ENCODE assay signal across 25 mouse cellular contexts in genomic region chr12:17494809-17495208, GRCm38 (mm10). TPM values are rescaled to one million over a fixed set of nuclear protein-coding genes. Genes with fewer than 3 reads are reported as not detected.
DNase-seq lines count a peak whose midpoint lies in the region; ATAC-seq and TF ChIP-seq lines count a peak whose summit lies in the region.
"Had no signal": no experiment of that assay in that cellular context is flagged by ENCODE, and none has a peak within 500 bp of the region (broad histone marks: within the 10 kb centered on the region; RNA-seq: fewer than 3 reads in every experiment).

No protein-coding gene starts in this region.

- H3K27me3 ChIP-seq in kidney, embryonic 15.5 days: no peaks in the 10 kb centered on the region
- H3K27me3 ChIP-seq in kidney, embryonic 16.5 days (ENCODE audit: insufficient read depth, low read length): no peaks in the 10 kb centered on the region
- H3K27me3 ChIP-seq in MEL (ENCODE audit: control insufficient read depth in 1 of 2, insufficient read depth in 2 of 2, low read length in 2 of 2): no peaks in the 10 kb centered on the region
- no peaks in the 10 kb centered on the region for H3K27me3 ChIP-seq in forebrain, embryonic 14.5 days (replicated peaks; ENCODE audit: control insufficient read depth, insufficient read depth, low read length)
- H3K27me3 ChIP-seq in hindbrain, embryonic 13.5 days: no peaks in the 10 kb centered on the region
- H3K27me3 ChIP-seq: embryonic facial prominence, embryonic 12.5 days; embryonic facial prominence, embryonic 15.5 days; forebrain, embryonic 15.5 days; hindbrain, embryonic 15.5 days; intestine, embryonic 15.5 days had no signal

- no peak overlapping the region for H3K4me3 ChIP-seq in kidney, embryonic 15.5 days (replicated peaks)
- H3K4me3 ChIP-seq in kidney, embryonic 16.5 days (ENCODE audit: low read length): no peak overlapping the region
- H3K4me3 ChIP-seq in MEL (ENCODE audit: control insufficient read depth in 1 of 2, insufficient read depth in 1 of 2, low read depth in 2 of 2, low read length in 2 of 2): no peak overlapping the region
- H3K4me3 ChIP-seq in forebrain, embryonic 14.5 days (ENCODE audit: low read depth, low read length): no peak overlapping the region
- H3K4me3 ChIP-seq in hindbrain, embryonic 13.5 days: no peak overlapping the region
- H3K4me3 ChIP-seq: embryonic facial prominence, embryonic 12.5 days; embryonic facial prominence, embryonic 15.5 days; forebrain, embryonic 15.5 days; hindbrain, embryonic 15.5 days; intestine, embryonic 15.5 days had no signal

- no peak for TF ChIP-seq RAD21 in MEL (IDR thresholded peaks at IDR 0.05; ENCODE audit: low read depth, low read length)

- no peak for ATAC-seq in kidney, embryonic 15.5 days (replicated peaks; ENCODE audit: low FRiP score)
- ATAC-seq in kidney, embryonic 16.5 days (ENCODE audit: low FRiP score, low TSS enrichment): no peak
- ATAC-seq in common myeloid progenitor, adult 5-6 weeks (replicated peaks; ENCODE audit: low read depth, poor library complexity, severe bottlenecking): peak; percentile 82
- ATAC-seq in megakaryocyte, adult 5-6 weeks (ENCODE audit: poor library complexity, severe bottlenecking): peak; percentile 45; the same call in 1 of the 2 replicates
- ATAC-seq in forebrain, embryonic 14.5 days: no peak
- ATAC-seq in hindbrain, embryonic 13.5 days (ENCODE audit: low FRiP score): no peak
- ATAC-seq: activated CD4-positive, CD25-positive, alpha-beta regulatory T cell, adult 4 months; CD4-positive, CD25-positive, alpha-beta regulatory T cell, adult 4 months had no signal

- TF ChIP-seq POLR2A in MEL (IDR thresholded peaks at IDR 0.05; ENCODE audit: control insufficient read depth in 1 of 2, insufficient read depth in 1 of 2, low read depth in 1 of 2, low read length in 2 of 2, poor library complexity in 1 of 2): no peak

- no peak for TF ChIP-seq EP300 in MEL (IDR thresholded peaks at IDR 0.05; ENCODE audit: low read depth in 1 of 2, low read length in 2 of 2)

- H3K27ac ChIP-seq in kidney, embryonic 15.5 days: 0 out of 2 replicates have a peak overlapping the region, but pooled peaks have one; percentile 51
- H3K27ac ChIP-seq in kidney, embryonic 16.5 days (ENCODE audit: low read length): no peak overlapping the region
- no peak overlapping the region for H3K27ac ChIP-seq in MEL (ENCODE audit: control insufficient read depth, low read depth, low read length)
- H3K27ac ChIP-seq in forebrain, embryonic 14.5 days (ENCODE audit: low read depth, low read length): no peak overlapping the region
- H3K27ac ChIP-seq in hindbrain, embryonic 13.5 days: no peak overlapping the region
- H3K27ac ChIP-seq: embryonic facial prominence, embryonic 12.5 days; embryonic facial prominence, embryonic 15.5 days; forebrain, embryonic 15.5 days; hindbrain, embryonic 15.5 days; intestine, embryonic 15.5 days had no signal

- H3K4me1 ChIP-seq in kidney, embryonic 15.5 days: peaks cover 19% of the 10 kb centered on the region
- peaks cover 10% of the 10 kb centered on the region for H3K4me1 ChIP-seq in kidney, embryonic 16.5 days (ENCODE audit: insufficient read depth, low read length)
- peaks cover 0 to 7% of the 10 kb centered on the region in 2 experiments; a peak in 2 of 4 replicates for H3K4me1 ChIP-seq in MEL (ENCODE audit: control insufficient read depth in 1 of 2, insufficient read depth in 2 of 2, low read length in 2 of 2)
- peaks cover 5% of the 10 kb centered on the region; the same call in 1 of the 2 replicates for H3K4me1 ChIP-seq in forebrain, embryonic 14.5 days (ENCODE audit: control insufficient read depth, insufficient read depth, low read length)
- peaks cover 9% of the 10 kb centered on the region for H3K4me1 ChIP-seq in hindbrain, embryonic 13.5 days (replicated peaks)

- no peak overlapping the region for H3K9ac ChIP-seq in kidney, embryonic 15.5 days
- H3K9ac ChIP-seq in kidney, embryonic 16.5 days (replicated peaks; ENCODE audit: low read length): no peak overlapping the region
- peak overlapping the region; percentile 32; the same call in 1 of the 2 replicates for H3K9ac ChIP-seq in MEL (ENCODE audit: control insufficient read depth, low read depth, low read length, poor library complexity, severe bottlenecking)
- H3K9ac ChIP-seq in forebrain, embryonic 14.5 days (ENCODE audit: low read length): no peak overlapping the region
- no peak overlapping the region for H3K9ac ChIP-seq in hindbrain, embryonic 13.5 days
- H3K9ac ChIP-seq: embryonic facial prominence, embryonic 12.5 days; embryonic facial prominence, embryonic 15.5 days; forebrain, embryonic 15.5 days; hindbrain, embryonic 15.5 days; intestine, embryonic 15.5 days had no signal

- TF ChIP-seq CTCF in MEL (IDR thresholded peaks at IDR 0.05 in 2 of 3, conservative IDR thresholded peaks at IDR 0.05 in 1 of 3; ENCODE audit: control insufficient read depth in 1 of 3, insufficient read depth in 1 of 3, low read depth in 2 of 3, low read length in 3 of 3, poor library complexity in 1 of 3, severe bottlenecking in 1 of 3): no peak

- H3K4me2 ChIP-seq in kidney, embryonic 15.5 days: no peak overlapping the region
- H3K4me2 ChIP-seq in kidney, embryonic 16.5 days (replicated peaks; ENCODE audit: low read depth, low read length): no peak overlapping the region
- H3K4me2 ChIP-seq in forebrain, embryonic 14.5 days (ENCODE audit: low read length): no peak overlapping the region
- no peak overlapping the region for H3K4me2 ChIP-seq in hindbrain, embryonic 13.5 days
- H3K4me2 ChIP-seq: embryonic facial prominence, embryonic 12.5 days; embryonic facial prominence, embryonic 15.5 days; forebrain, embryonic 15.5 days; heart, embryonic 11.5 days; hindbrain, embryonic 15.5 days; intestine, embryonic 15.5 days had no signal

- peak; percentile 20 for DNase-seq in MEL (ENCODE audit: low read depth, low spot score)
- no peak for DNase-seq in forebrain, embryonic 14.5 days (ENCODE audit: low spot score)
- DNase-seq: adrenal gland, adult 8-10 months; adrenal gland, postnatal 25 days; cerebellum, adult 11-12 months; cerebellum, adult 8-10 months; cerebellum, postnatal 10 days; cerebellum, postnatal 36 days; gastrocnemius, postnatal 10 days; gastrocnemius, postnatal 36 days; heart, adult 18-20 months; kidney, adult 11 months had no signal

- H3K9me3 ChIP-seq in kidney, embryonic 15.5 days (replicated peaks): no peaks in the 10 kb centered on the region
- no peaks in the 10 kb centered on the region for H3K9me3 ChIP-seq in kidney, embryonic 16.5 days (ENCODE audit: low read length)
- no peaks in the 10 kb centered on the region for H3K9me3 ChIP-seq in MEL (replicated peaks; ENCODE audit: insufficient read depth, low read length)
- no peaks in the 10 kb centered on the region for H3K9me3 ChIP-seq in forebrain, embryonic 14.5 days (replicated peaks; ENCODE audit: control insufficient read depth, low read length)
- H3K9me3 ChIP-seq in hindbrain, embryonic 13.5 days: no peaks in the 10 kb centered on the region
- H3K9me3 ChIP-seq: embryonic facial prominence, embryonic 12.5 days; embryonic facial prominence, embryonic 15.5 days; forebrain, embryonic 15.5 days; hindbrain, embryonic 15.5 days; intestine, embryonic 15.5 days had no signal

- WGBS in kidney, embryonic 15.5 days: 61% methylated on average over 4 of the region's 4 CpGs
- WGBS in kidney, embryonic 16.5 days: 64% methylated on average over 4 of the region's 4 CpGs
- WGBS in forebrain, embryonic 14.5 days: 64% methylated on average over 4 of the region's 4 CpGs
- 69% methylated on average over 4 of the region's 4 CpGs for WGBS in hindbrain, embryonic 13.5 days

- no peaks in the 10 kb centered on the region for H3K36me3 ChIP-seq in kidney, embryonic 15.5 days
- no peaks in the 10 kb centered on the region for H3K36me3 ChIP-seq in kidney, embryonic 16.5 days (ENCODE audit: insufficient read depth, low read length)
- no peaks in the 10 kb centered on the region; a peak in 1 of 4 replicates for H3K36me3 ChIP-seq in MEL (ENCODE audit: control insufficient read depth in 1 of 2, insufficient read depth in 2 of 2, low read length in 2 of 2)
- no peaks in the 10 kb centered on the region for H3K36me3 ChIP-seq in forebrain, embryonic 14.5 days (ENCODE audit: control insufficient read depth, insufficient read depth, low read length)
- H3K36me3 ChIP-seq in hindbrain, embryonic 13.5 days: no peaks in the 10 kb centered on the region
- H3K36me3 ChIP-seq: embryonic facial prominence, embryonic 12.5 days; embryonic facial prominence, embryonic 15.5 days; forebrain, embryonic 15.5 days; hindbrain, embryonic 15.5 days; intestine, embryonic 15.5 days had no signal

- no peaks in the 10 kb centered on the region for H3K79me2 ChIP-seq in MEL (ENCODE audit: control insufficient read depth, insufficient read depth, low read length, poor library complexity)

TF ChIP-seq in MEL, 35 proteins besides CTCF, POLR2A, EP300 and RAD21 (continues in another document):
- no peak for TF ChIP-seq NRF1 (IDR thresholded peaks at IDR 0.05; ENCODE audit: insufficient read depth, low read depth, low read length, poor library complexity, severe bottlenecking)
- no peak for TF ChIP-seq SMC3 (IDR thresholded peaks at IDR 0.05; ENCODE audit: low read depth, low read length)
- TF ChIP-seq MYC (IDR thresholded peaks at IDR 0.05; ENCODE audit: low read depth, low read length): no peak
- no peak for TF ChIP-seq MAZ (IDR thresholded peaks at IDR 0.05; ENCODE audit: low read depth, low read length)
- no peak for TF ChIP-seq MAX (IDR thresholded peaks at IDR 0.05; ENCODE audit: low read length)
- no peak for TF ChIP-seq HCFC1 (IDR thresholded peaks at IDR 0.05; ENCODE audit: low read depth, low read length)
- TF ChIP-seq ETS1 (IDR thresholded peaks at IDR 0.05; ENCODE audit: low read depth, low read length): no peak
- TF ChIP-seq MXI1 (IDR thresholded peaks at IDR 0.05; ENCODE audit: low read depth, low read length): no peak
- TF ChIP-seq USF1 (IDR thresholded peaks at IDR 0.05; ENCODE audit: low read depth, low read length): no peak
- TF ChIP-seq UBTF (IDR thresholded peaks at IDR 0.05; ENCODE audit: borderline replicate concordance, insufficient read depth, low read depth, low read length): no peak
- no peak for TF ChIP-seq JUND (IDR thresholded peaks at IDR 0.05; ENCODE audit: low read depth, low read length)

RNA-seq across cellular contexts. Expression of gene Odc1, which starts 49.8 kb away (rescaled TPM):
- polyA plus RNA-seq in kidney, embryonic 15.5 days (2015; fragmentation: Nextera tagmentation; extraction: Ambion mirVana): 218 and 231 TPM in 2 replicates
- 217 and 223 TPM in 2 replicates for polyA plus RNA-seq in kidney, embryonic 16.5 days (2015; fragmentation: Nextera tagmentation; extraction: Ambion mirVana)
- 591 and 677 TPM in 2 replicates for total RNA-seq in MEL (2012; rRNA removed)
- polyA plus RNA-seq in MEL (2012; ENCODE audit: insufficient read depth in 1 of 2, insufficient read length in 2 of 2, low read depth in 1 of 2, low replicate concordance in 2 of 2, missing spikeins in 1 of 2): 100 to 1,000 TPM; 639 to 720 TPM
- total RNA-seq in common myeloid progenitor, adult 5-6 weeks (2017): 383 and 403 TPM in 2 replicates
- 36.5 and 42.5 TPM in 2 replicates for total RNA-seq in megakaryocyte, adult 5-6 weeks (2015)
- total RNA-seq in megakaryocyte, adult 5-6 weeks (2017): 60.4 and 70.8 TPM in 2 replicates
- 244 and 288 TPM in 2 replicates for polyA plus RNA-seq in forebrain, embryonic 14.5 days (2014; fragmentation: Nextera tagmentation; extraction: Ambion mirVana)
- polyA plus RNA-seq in hindbrain, embryonic 13.5 days (2015; fragmentation: Nextera tagmentation; extraction: Ambion mirVana): 148 and 155 TPM in 2 replicates

Comparison
In these comparisons a context has a peak if more than half of its experiments do, and no peak if none do; other contexts are left out.
1. ATAC-seq: peak in common myeloid progenitor, adult 5-6 weeks (single experiment) and megakaryocyte, adult 5-6 weeks (single experiment); none in kidney, embryonic 15.5 days (single experiment), kidney, embryonic 16.5 days (single experiment), forebrain, embryonic 14.5 days (single experiment) and hindbrain, embryonic 13.5 days (single experiment).